Mouse (Mus musculus): Measurements from ENCODE around the gene Helz2. TPM values are rescaled to one million over a fixed set of nuclear protein-coding genes. Genes with fewer than 3 reads are reported as not detected.

Gene Helz2
- 10 to 100 TPM; 16.2 to 18.4 TPM for polyA plus RNA-seq (2017; shearing (Covaris generic))

DNA sequence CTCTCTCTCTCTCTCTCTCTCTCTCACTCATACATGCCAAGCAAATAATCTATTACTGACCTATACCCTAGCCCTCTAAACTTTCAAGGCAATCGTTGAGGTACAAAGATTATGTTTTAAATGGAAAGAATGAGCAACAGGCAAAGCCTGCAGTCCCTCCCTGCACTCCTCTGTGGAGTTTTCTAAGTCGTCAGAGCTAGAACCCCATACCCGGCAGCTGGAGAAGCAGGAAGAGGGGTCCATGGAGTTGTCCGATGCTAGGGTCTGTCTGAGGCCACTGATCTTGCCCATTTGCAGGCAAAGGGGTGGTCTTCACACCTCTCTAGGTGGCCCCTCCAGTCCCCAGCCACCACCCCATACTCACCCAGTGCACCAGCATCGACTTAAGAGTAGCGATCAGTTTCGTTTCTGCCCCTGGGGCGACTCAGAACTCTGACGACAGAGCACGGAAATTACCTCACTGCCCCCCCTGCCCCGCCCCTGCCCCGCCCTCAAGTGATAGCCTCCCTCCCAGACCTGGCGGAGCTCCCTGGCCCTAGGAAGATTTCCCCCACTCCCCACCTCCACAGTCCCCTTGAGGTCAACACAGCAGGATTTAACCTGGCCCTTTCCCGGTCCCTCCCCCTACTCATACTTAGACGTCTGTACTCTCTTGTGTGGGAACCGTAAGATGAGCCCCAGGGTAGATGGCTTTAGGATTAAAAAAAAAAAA, at the start of gene Helz2:
Helz2 (minus strand) TSS at position 426 of the 712 bp plus-strand sequence.

DNA sequence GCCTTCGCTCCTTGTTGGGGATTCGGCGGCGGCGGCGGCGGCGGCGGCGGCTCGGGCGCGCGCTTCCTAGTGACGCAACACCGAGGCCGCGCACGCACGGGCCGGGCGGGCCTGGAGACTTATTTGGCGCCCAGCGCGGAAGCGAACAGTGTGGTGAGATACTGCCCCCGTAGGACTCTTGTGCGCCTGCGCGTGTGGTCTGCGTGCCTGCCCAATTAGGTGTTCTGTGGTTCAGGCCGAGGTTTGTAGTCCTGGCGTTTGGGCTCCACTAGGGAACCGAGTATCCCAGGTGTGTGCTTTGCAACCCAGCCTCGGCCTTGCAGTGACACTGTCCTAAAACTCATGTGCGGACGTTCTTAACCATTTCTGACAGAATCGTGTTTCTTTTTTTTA, 46.1 kb upstream of the Helz2 start, which contains the start of gene Gmeb2:
Gmeb2 (minus strand) TSS at position 78 of the 393 bp plus-strand sequence.

DNA sequence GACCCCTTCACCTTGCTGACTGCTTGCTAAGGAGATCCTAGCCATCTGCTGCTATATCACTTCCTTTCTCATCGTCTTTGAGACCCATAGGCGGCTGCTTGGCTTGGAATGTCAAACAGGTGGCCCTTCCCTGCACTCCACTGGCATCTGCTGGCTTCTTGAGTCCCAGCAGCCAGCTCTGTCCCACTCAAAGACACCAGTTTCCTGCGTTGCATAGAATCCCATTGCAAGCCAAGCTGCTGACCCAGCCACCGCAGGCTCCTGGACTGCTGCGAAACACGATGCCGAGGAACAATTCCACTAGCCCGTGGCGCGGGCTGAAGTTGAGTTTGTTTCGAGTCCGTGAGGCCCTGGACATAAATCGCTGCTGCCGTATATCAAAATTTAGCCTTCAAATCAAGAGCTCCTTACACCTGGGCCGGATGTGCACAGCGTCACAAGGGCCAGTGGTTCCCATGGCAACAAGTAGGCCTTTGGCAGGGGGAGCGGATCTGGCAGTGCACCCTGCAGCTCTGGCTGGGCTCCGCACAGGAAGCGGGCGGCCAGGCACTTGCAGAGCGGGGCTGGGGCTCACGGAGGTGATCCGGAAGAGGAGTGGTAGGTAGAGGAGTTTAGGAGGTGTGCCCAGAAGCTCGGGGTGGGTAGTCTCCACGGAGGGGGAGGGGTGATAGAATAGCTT, 22.1 kb downstream of the Helz2 start, which contains the start of gene Fndc11:
Fndc11 (plus strand) TSS at position 476 of the 679 bp plus-strand sequence.

DNA sequence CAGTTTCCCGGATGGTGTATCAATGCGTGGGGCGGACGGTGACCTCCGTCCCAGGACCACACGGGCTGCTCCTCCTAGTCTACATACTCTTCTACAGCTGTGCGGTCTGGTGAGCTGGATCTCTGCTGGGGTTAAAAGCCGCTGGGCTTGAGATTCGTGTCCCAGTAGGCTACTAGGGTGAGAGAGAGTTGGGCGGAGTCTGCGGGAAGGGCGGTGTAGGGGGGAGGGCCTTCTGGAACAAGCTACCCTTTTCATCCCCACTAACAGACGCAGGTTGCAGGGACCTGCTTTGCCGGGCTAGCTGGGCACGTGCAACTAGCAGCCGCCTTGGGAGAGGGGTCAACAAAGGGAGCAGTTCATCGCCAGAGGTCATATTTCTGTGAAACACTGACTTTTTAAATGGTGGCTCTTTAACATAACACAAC, 28.8 kb downstream of the Helz2 start, which contains the start of gene Srms:
Srms (minus strand) TSS at position 165 of the 425 bp plus-strand sequence.

DNA sequence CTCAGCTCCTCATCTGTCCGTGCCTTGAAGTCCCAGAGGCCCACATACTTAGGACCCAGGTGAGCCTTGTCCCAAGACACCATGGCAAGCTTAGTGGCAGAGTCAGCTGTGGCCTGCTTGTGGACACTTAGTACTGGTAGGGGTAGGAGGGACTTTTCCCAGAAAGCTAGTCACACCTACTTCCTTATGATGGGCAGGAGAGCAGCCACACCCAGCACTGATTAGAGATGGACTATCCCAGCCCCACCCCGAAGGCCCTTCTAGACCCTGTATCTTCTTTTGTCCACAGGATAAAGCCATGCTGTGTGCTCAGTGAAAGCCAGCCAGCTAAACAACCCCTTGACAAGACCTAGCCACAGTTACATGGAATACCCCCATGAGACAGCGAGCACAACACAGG, 39.4 kb downstream of the Helz2 start, which contains the start of gene Ptk6:
Ptk6 (minus strand) TSS at position 368 of the 400 bp plus-strand sequence.

DNA sequence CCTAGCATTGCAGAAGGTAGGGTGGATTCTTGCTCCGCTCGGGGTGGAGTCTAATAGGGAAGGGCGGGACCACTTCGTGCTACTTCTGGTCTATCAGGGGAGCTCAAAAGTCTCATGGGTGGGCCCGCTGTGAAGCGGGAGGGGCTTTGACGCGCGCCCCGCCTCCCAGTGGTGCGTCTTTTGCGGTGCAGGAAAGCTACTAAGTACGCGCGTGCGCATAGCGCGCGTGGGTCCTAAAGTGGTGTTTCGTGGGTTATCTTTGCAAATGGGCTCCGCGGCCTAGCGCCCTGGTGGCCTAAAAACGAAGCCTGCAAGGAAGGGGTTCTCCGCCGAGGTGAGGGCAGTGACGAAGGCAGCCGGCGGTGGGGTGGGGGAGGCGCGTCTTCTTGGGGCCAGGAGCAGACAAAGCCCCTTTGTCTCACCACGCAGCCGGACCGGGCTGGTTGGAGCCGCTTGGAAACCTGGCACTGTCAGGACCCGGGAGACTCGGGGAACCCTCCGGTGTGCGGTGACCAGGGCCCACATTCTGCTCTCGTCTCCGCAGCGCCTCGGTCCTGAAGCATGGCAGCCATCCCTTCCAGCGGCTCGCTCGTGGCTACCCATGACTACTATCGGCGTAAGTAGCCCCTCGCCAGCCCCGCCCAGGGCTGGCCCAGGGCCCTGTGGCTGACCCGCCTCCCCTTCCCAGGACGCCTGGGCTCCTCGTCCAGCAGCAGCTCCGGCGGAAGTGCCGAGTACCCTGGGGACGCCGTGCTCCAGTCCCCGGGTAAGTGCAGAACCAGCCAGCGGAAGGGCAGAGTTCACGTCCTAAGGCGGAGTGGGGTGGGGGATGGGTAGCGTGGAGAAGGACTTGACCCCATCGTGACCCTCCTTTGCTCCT, 54.5 kb downstream of the Helz2 start, which contains the start of gene Ppdpf:
Ppdpf (plus strand) TSS at position 127 of the 880 bp plus-strand sequence.

Other genes starting within 250 kb of the Helz2 start
- gene Chrna4, start 198.5 kb downstream of the Helz2 start, polyA plus RNA-seq (2017; shearing (Covaris generic)), result not detected
- gene Kcnq2, start 106.7 kb downstream of the Helz2 start, polyA plus RNA-seq (2017; shearing (Covaris generic)), result under 1 TPM; 0.16 to 0.60 TPM
- gene Eef1a2, start 85.0 kb downstream of the Helz2 start, polyA plus RNA-seq (2017; shearing (Covaris generic)), result 1 to 10 TPM in 1 of 2 experiments, under 1 TPM in 1; 0.07 to 1.2 TPM
- 100 to 1,000 TPM; 247 to 261 TPM for gene Ppdpf, start 54.8 kb downstream of the Helz2 start, polyA plus RNA-seq (2017; shearing (Covaris generic))
- under 1 TPM; 0.19 to 0.39 TPM for gene Ptk6, start 39.2 kb downstream of the Helz2 start, polyA plus RNA-seq (2017; shearing (Covaris generic))
- gene Srms, start 28.8 kb downstream of the Helz2 start, polyA plus RNA-seq (2017; shearing (Covaris generic)), result 1 to 10 TPM in 1 of 2 experiments, not detected in 1; 1.2 TPM
- gene Fndc11, start 22.0 kb downstream of the Helz2 start, polyA plus RNA-seq (2017; shearing (Covaris generic)), result under 1 TPM in 1 of 2 experiments, not detected in 1; 0.20 TPM
- 10 to 100 TPM; 22.3 to 23.6 TPM for gene Gmeb2, start 46.0 kb upstream of the Helz2 start, polyA plus RNA-seq (2017; shearing (Covaris generic))
- under 1 TPM in 1 of 2 experiments, not detected in 1; 0.92 TPM for gene Stmn3, start 72.5 kb upstream of the Helz2 start, polyA plus RNA-seq (2017; shearing (Covaris generic))
- 10 to 100 TPM; 48.9 to 77.1 TPM for gene Rtel1, start 77.7 kb upstream of the Helz2 start, polyA plus RNA-seq (2017; shearing (Covaris generic))
- gene Zgpat, start 122.9 kb upstream of the Helz2 start, polyA plus RNA-seq (2017; shearing (Covaris generic)), result 100 to 1,000 TPM in 1 of 2 experiments, 10 to 100 TPM in 1; 85.3 to 107 TPM
- 100 to 1,000 TPM; 135 to 144 TPM for gene Arfrp1, start 123.4 kb upstream of the Helz2 start, polyA plus RNA-seq (2017; shearing (Covaris generic))
- 100 to 1,000 TPM; 317 TPM for gene Lime1, start 138.1 kb upstream of the Helz2 start, polyA plus RNA-seq (2017; shearing (Covaris generic))
- 1 to 10 TPM; 2.1 to 2.2 TPM for gene Zbtb46, start 217.4 kb upstream of the Helz2 start, polyA plus RNA-seq (2017; shearing (Covaris generic))

Measured in inflammation-experienced regulatory T-cells (primary cell).